Mouse (Mus musculus) bone marrow, adult 2 months (tissue): ENCODE results near the gene Ugt1a6a.

Experiments used
- CTCF ChIP-seq: fragments of 200-500 bp; IDR thresholded peaks from 2 replicates; pipeline ENCODE4 v1.5.1; 2011; ENCODE audit warnings: low read length, control low read depth; ENCODE audit not compliant: control insufficient read depth, insufficient read depth
- POLR2A ChIP-seq: fragments of 200-500 bp; IDR thresholded peaks from 2 replicates; pipeline ENCODE4 v1.6.1; 2011; ENCODE audit warnings: low read depth, mild to moderate bottlenecking, control low read depth, low read length, borderline replicate concordance; ENCODE audit not compliant: control insufficient read depth

DNA sequence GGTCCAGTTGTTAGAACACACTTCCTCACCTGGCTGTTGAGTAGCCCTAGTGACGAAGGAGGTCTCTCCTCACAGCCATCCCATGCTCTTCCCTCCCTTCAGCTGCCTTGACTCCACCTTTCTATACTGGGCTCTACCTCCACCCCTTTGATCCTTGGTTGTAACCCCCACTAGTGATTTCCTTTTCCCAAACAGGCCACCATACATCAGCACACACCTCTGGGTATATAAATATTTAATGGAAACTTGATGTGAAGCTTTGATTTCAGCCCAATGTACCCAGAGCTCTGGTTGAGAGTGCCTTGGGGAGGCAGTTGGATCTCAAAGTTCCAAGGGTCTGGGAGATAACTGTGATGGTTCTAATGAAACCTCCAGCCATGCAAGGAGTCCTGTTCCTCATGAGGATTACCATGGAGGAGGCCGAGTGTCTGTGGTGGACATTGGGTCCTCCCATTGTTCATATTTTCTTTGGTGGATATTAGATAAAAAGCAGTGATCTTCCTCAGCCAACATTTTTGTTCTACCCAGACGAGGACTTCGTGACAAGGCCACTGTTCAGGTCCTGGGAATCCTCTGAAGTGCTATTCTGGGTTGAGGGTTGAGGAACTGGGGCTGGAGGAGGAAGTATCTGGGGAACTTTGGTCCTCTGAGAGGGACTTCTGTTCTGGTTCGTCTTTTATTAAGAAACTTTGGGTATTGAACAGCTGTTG lies 92.2 kb downstream of the Ugt1a6a start, which contains the start of gene Mroh2a:
- no peak for TF ChIP-seq CTCF
- TF ChIP-seq POLR2A: no peak
